Mouse (Mus musculus) spleen, adult 2 months (tissue): ENCODE results near the gene Ucn. TPM values are rescaled to one million over a fixed set of nuclear protein-coding genes. Genes with fewer than 3 reads are reported as not detected.
A peak's percentile ranks its signal among the peaks of the same experiment; 100 is the strongest.

ENCODE experiments used
- DNase-seq, 2 experiments: peaks; one replicate each; pipeline versions ENCODE4 v3.0.0 to v3.0.0-alpha.2; 2012 to 2021; ENCODE audit warnings: low spot score in 2 of 2, low read depth in 1 of 2
- H3K27ac ChIP-seq: fragments of 200-500 bp; 2 replicates; pipeline ENCODE4 v1.5.1; 2012; ENCODE audit warnings: low read length, inconsistent platforms; ENCODE audit not compliant: insufficient read depth
- H3K27me3 ChIP-seq: fragments of 200-500 bp; 2 replicates; pipeline ENCODE4 v1.6.1; 2012; ENCODE audit warnings: mild to moderate bottlenecking, moderate library complexity, low read length, inconsistent platforms; ENCODE audit not compliant: control insufficient read depth, insufficient read depth
- H3K36me3 ChIP-seq: fragments of 200-500 bp; 2 replicates; pipeline ENCODE4 v1.6.1; 2012; ENCODE audit warnings: mild to moderate bottlenecking, low read length, inconsistent platforms; ENCODE audit not compliant: control insufficient read depth, insufficient read depth
- H3K4me1 ChIP-seq: fragments of 200-500 bp; 2 replicates; pipeline ENCODE4 v1.6.1; 2011; ENCODE audit warnings: inconsistent platforms; ENCODE audit not compliant: control insufficient read depth, insufficient read depth, insufficient read length
- H3K4me3 ChIP-seq: fragments of 200-500 bp; 2 replicates; pipeline ENCODE4 v1.5.1; 2011; ENCODE audit warnings: mild to moderate bottlenecking, inconsistent platforms; ENCODE audit not compliant: insufficient read depth, insufficient read length; ENCODE audit errors: extremely low read depth
- CTCF ChIP-seq: fragments of 200-500 bp; IDR thresholded peaks from 2 replicates; pipeline ENCODE4 v1.5.1; 2011; ENCODE audit warnings: mild to moderate bottlenecking, inconsistent platforms; ENCODE audit not compliant: insufficient read depth, insufficient read length, insufficient replicate concordance; ENCODE audit errors: extremely low read depth
- POLR2A ChIP-seq: fragments of 200-500 bp; IDR thresholded peaks from 2 replicates; pipeline ENCODE4 v1.6.1; 2011; ENCODE audit warnings: low read depth, low read length, inconsistent platforms
- WGBS: fragments of 180-500 bp; shearing (Covaris S2); methylation state at CpG from one replicate; pipeline ENCODE4 v1.1.7; 2018; 5-methylcytosine and 5-hydroxymethylcytosine counted together
- polyA plus RNA-seq: library from polyadenylated mRNA; depleted of rRNA; stranded (reverse); fragments of >200 nt; gene quantifications from 2 replicates; pipeline ENCODE4 v1.2.3, GENCODE M21; 2012

The Ucn gene
- polyA plus RNA-seq, 1 experiment = not detected

- Histone ChIP-seq H3K4me3 (no peak overlapping the region), H3K36me3 (no peaks in the 10 kb centered on the region), H3K27ac (no peak overlapping the region), H3K27me3 (0 out of 2 replicates have a peak, but pooled peaks cover 1% of the 10 kb centered on the region), H3K4me1 (no peaks in the 10 kb centered on the region)
- 24% methylated on average over 7 of the region's 7 CpGs for WGBS
- TF ChIP-seq CTCF (no peak), POLR2A (no peak)
- DNase-seq = no peak
Observed at GRCm38 (mm10) chr5:31110781-31111180, 27.8 kb downstream of the Ucn start.

GRCm38 (mm10) chr5:31108000-31108490 is 30.6 kb downstream of the Ucn start, which contains the start of gene Slc30a3:
TSS of gene Slc30a3 (minus strand) at chr5:31108237.
- WGBS = 91% methylated on average over 18 of the region's 18 CpGs
- Histone ChIP-seq H3K27me3 (0 out of 2 replicates have a peak, but pooled peaks cover under 1% of the 10 kb centered on the region), H3K4me1 (no peaks in the 10 kb centered on the region), H3K36me3 (no peaks in the 10 kb centered on the region), H3K4me3 (no peak within 1 kb of the TSS), H3K27ac (no peak within 1 kb of the TSS)
- DNase-seq = no peak
- no peak for TF ChIP-seq CTCF
- TF ChIP-seq POLR2A = no peak

- WGBS = 52% methylated on average over 9 of the region's 9 CpGs
- no peak within 1 kb of the TSS for H3K4me3 ChIP-seq
- no peaks in the 10 kb centered on the region for H3K36me3 ChIP-seq
- no peak for DNase-seq
- TF ChIP-seq CTCF (no peak), POLR2A (no peak)
- H3K27me3 ChIP-seq = peaks cover 1% of the 10 kb centered on the region; the same call in 1 of the 2 replicates
- no peak within 1 kb of the TSS for H3K27ac ChIP-seq
- no peaks in the 10 kb centered on the region for H3K4me1 ChIP-seq
Observed at GRCm38 (mm10) chr5:31105814-31106335, 32.8 kb downstream of the Ucn start, which contains the start of gene Dnajc5g. TSS of gene Dnajc5g (plus strand) at chr5:31106285.

- Histone ChIP-seq H3K36me3 (no peaks in the 10 kb centered on the region), H3K4me3 (peak overlapping the region; percentile 45; the same call in 1 of the 2 replicates), H3K27ac (no peak overlapping the region), H3K27me3 (peaks cover 32% of the 10 kb centered on the region), H3K4me1 (peaks cover 22% of the 10 kb centered on the region)
- 41% methylated on average over 11 of the region's 11 CpGs for WGBS
- TF ChIP-seq CTCF (no peak), POLR2A (no peak)
- no peak for DNase-seq
Observed at GRCm38 (mm10) chr5:31095711-31096480, 42.7 kb downstream of the Ucn start.

GRCm38 (mm10) chr5:31094799-31095691 is 43.6 kb downstream of the Ucn start:
- Histone ChIP-seq H3K27ac (no peak overlapping the region), H3K36me3 (no peaks in the 10 kb centered on the region), H3K4me3 (peak overlapping the region; percentile 45), H3K4me1 (peaks cover 22% of the 10 kb centered on the region), H3K27me3 (peaks cover 32% of the 10 kb centered on the region)
- WGBS = 1% methylated on average over 59 of the region's 59 CpGs
- peak; percentile 65 for DNase-seq
- TF ChIP-seq CTCF (no peak), POLR2A (no peak)

GRCm38 (mm10) chr5:31094100-31094798 is 44.4 kb downstream of the Ucn start:
- Histone ChIP-seq H3K4me1 (peaks cover 22% of the 10 kb centered on the region), H3K27me3 (peaks cover 30% of the 10 kb centered on the region), H3K36me3 (no peaks in the 10 kb centered on the region), H3K27ac (no peak overlapping the region), H3K4me3 (peak overlapping the region; percentile 45)
- no peak for DNase-seq
- TF ChIP-seq POLR2A = no peak
- no peak for TF ChIP-seq CTCF
- WGBS = 5% methylated on average over 29 of the region's 29 CpGs
